Mouse (Mus musculus) kidney, embryonic 16.5 days (tissue): ENCODE measurements around the gene Ankrd22. TPM values are rescaled to one million over a fixed set of nuclear protein-coding genes. Genes with fewer than 3 reads are reported as not detected.

Source experiments
- ATAC-seq: fragments of 200-750 bp; cut with Nextera tagmentation; 2 replicates; pipeline ENCODE4 v1.8.0; 2017; ENCODE audit warnings: moderate TSS enrichment; ENCODE audit not compliant: low FRiP score, low TSS enrichment
- H3K27ac ChIP-seq: fragments of 300-500 bp; sonication (generic); 2 replicates; pipeline ENCODE4 v1.5.1; 2014; ENCODE audit warnings: low read length
- H3K27me3 ChIP-seq: fragments of 300-500 bp; sonication (generic); 2 replicates; pipeline ENCODE4 v1.6.1; 2014; ENCODE audit warnings: low read length, control low read depth, mixed read lengths; ENCODE audit not compliant: insufficient read depth
- H3K36me3 ChIP-seq: fragments of 300-500 bp; sonication (generic); 2 replicates; pipeline ENCODE4 v1.6.1; 2014; ENCODE audit warnings: low read length, control low read depth, mixed read lengths; ENCODE audit not compliant: insufficient read depth
- H3K4me1 ChIP-seq: fragments of 300-500 bp; sonication (generic); 2 replicates; pipeline ENCODE4 v1.6.1; 2014; ENCODE audit warnings: low read length, control low read depth, mixed read lengths; ENCODE audit not compliant: insufficient read depth
- H3K4me2 ChIP-seq: fragments of 300-500 bp; sonication (generic); replicated peaks from 2 replicates; pipeline ENCODE4 v1.6.1; 2014; ENCODE audit warnings: low read depth, low read length
- H3K4me3 ChIP-seq: fragments of 300-500 bp; sonication (generic); 2 replicates; pipeline ENCODE4 v1.5.1; 2014; ENCODE audit warnings: mild to moderate bottlenecking, low read length
- H3K9ac ChIP-seq: fragments of 300-500 bp; sonication (generic); replicated peaks from 2 replicates; pipeline ENCODE4 v1.6.1; 2014; ENCODE audit warnings: low read length
- H3K9me3 ChIP-seq: fragments of 300-500 bp; sonication (generic); 2 replicates; pipeline ENCODE4 v1.6.1; 2016; ENCODE audit warnings: low read length, control low read depth
- WGBS: fragments of 180-500 bp; shearing (Covaris S2); extraction: QIAGEN DNeasy Blood & Tissue Kit; methylation state at CpG from one replicate; pipeline ENCODE4 v1.1.7; 2014; 5-methylcytosine and 5-hydroxymethylcytosine counted together
- polyA plus RNA-seq: library from polyadenylated mRNA; unstranded; fragments of >200 nt; fragmentation: Nextera tagmentation; extraction: Ambion mirVana; gene quantifications from 2 replicates; pipeline ENCODE4 v1.2.1, GENCODE M21; 2015

The Ankrd22 gene
- polyA plus RNA-seq, 1 experiment from 2014 or later, result 0.06 TPM

- WGBS, result 68% methylated on average over 1 of the region's 1 CpGs
- Histone ChIP-seq H3K36me3 (no peaks in the 10 kb centered on the region), H3K4me1 (peaks cover 10% of the 10 kb centered on the region; the same call in 1 of the 2 replicates), H3K4me3 (no peak overlapping the region), H3K27ac (no peak overlapping the region), H3K4me2 (no peak overlapping the region), H3K9ac (no peak overlapping the region), H3K27me3 (no peaks in the 10 kb centered on the region), H3K9me3 (no peaks in the 10 kb centered on the region)
- no peak for ATAC-seq
Observed at GRCm38 (mm10) chr19:34119102-34119501, 46.8 kb downstream of the Ankrd22 start.

GRCm38 (mm10) chr19:34104841-34105240, 61.0 kb downstream of the Ankrd22 start:
- no peak for ATAC-seq
- no peak overlapping the region for H3K4me3 ChIP-seq
- no peaks in the 10 kb centered on the region for H3K9me3 ChIP-seq
- no peak overlapping the region for H3K4me2 ChIP-seq
- H3K4me1 ChIP-seq, result no peaks in the 10 kb centered on the region
- H3K27ac ChIP-seq, result no peak overlapping the region
- WGBS, result 86% methylated on average over 3 of the region's 3 CpGs
- no peak overlapping the region for H3K9ac ChIP-seq
- H3K27me3 ChIP-seq, result no peaks in the 10 kb centered on the region
- no peaks in the 10 kb centered on the region for H3K36me3 ChIP-seq

DNA sequence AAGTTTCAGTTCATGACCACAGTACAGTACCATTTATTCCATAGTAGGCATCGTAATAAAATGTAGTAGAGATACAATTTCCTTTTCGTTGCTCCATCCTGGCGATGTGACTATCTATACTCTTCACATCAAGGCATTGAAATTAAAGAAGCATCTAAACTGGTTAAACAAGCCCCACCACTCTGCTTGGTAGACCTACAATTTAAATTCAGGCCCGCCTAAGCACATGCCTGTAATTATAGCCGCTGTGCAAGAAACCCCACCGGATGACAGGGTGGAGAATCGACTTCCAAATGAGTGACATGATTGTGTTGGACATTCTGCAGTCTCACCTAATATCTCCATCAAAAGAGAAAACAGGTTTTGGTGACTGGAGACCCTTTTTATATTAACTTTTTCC, 64.0 kb downstream of the Ankrd22 start:
- no peak overlapping the region for H3K4me3 ChIP-seq
- whole genome bisulfite sequencing, result 86% methylated on average over 7 of the region's 7 CpGs

DNA sequence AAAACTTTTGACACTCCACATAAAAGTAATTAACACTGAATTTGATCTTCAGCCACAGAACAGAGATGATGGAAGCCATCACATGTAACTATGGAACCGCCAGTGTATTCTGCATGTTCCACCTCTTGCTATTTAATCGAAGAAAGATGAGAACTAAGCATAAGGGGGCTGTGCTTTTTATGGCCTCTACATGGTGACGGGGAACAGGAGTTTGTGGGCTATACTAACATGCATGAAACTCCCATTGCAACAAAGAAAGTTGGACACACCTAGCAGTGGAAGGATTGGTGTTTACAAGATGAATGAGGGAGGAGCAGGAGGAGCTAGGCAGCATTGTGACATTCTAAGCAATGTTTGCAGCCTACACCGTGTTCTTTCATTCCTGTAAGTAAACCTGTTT, 65.2 kb downstream of the Ankrd22 start, which contains the start of gene Lipm:
Gene Lipm, plus strand, starts transcription at position 301 of the 400 bp plus-strand sequence.
- Histone ChIP-seq H3K4me2 (no peak within 1 kb of the TSS), H3K27ac (no peak within 1 kb of the TSS), H3K4me3 (no peak within 1 kb of the TSS), H3K9ac (no peak within 1 kb of the TSS), H3K9me3 (no peaks in the 10 kb centered on the region), H3K27me3 (no peaks in the 10 kb centered on the region), H3K4me1 (no peaks in the 10 kb centered on the region), H3K36me3 (no peaks in the 10 kb centered on the region)
- WGBS, result 75% methylated on average over 4 of the region's 4 CpGs
- ATAC-seq, result no peak

More for the DNA sequence above, 64.0 kb downstream of the Ankrd22 start:
- Histone ChIP-seq H3K4me2 (no peak overlapping the region), H3K36me3 (no peaks in the 10 kb centered on the region), H3K27ac (no peak overlapping the region), H3K4me1 (no peaks in the 10 kb centered on the region), H3K9ac (no peak overlapping the region), H3K9me3 (no peaks in the 10 kb centered on the region), H3K27me3 (no peaks in the 10 kb centered on the region)
- no peak for ATAC-seq

- no peak overlapping the region for H3K4me3 ChIP-seq
- ATAC-seq, result no peak
- no peaks in the 10 kb centered on the region for H3K36me3 ChIP-seq
- H3K27ac ChIP-seq, result no peak overlapping the region
- WGBS, result 66% methylated on average over 1 of the region's 1 CpGs
- no peak overlapping the region for H3K4me2 ChIP-seq
- no peaks in the 10 kb centered on the region for H3K4me1 ChIP-seq
- H3K27me3 ChIP-seq, result no peaks in the 10 kb centered on the region
- H3K9ac ChIP-seq, result no peak overlapping the region
- H3K9me3 ChIP-seq, result no peaks in the 10 kb centered on the region
Observed at GRCm38 (mm10) chr19:34096228-34096627, 69.6 kb downstream of the Ankrd22 start.

DNA sequence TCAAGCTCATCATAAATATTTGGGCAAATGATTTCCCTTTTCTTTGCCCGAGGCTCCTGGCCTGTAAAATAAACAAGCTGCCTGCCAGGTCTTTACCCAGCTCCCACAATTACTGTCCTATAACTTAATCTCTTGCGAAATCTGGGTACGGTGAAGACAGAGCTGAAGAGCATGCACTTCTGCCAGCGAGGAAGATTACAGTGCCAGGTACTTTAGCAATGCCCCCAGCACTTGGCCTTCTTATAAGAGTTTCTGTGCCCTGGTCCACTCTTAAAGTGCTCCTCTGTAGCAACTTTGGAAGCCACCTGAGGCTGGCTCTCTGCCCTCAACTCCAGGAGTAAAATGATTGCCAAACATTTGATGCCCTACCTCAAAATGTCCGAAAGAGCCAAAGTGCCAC, 70.5 kb downstream of the Ankrd22 start:
- Histone ChIP-seq H3K36me3 (no peaks in the 10 kb centered on the region), H3K4me3 (no peak overlapping the region), H3K27me3 (no peaks in the 10 kb centered on the region), H3K27ac (no peak overlapping the region), H3K4me1 (no peaks in the 10 kb centered on the region), H3K9ac (no peak overlapping the region), H3K4me2 (no peak overlapping the region), H3K9me3 (no peaks in the 10 kb centered on the region)
- ATAC-seq, result no peak
- 74% methylated on average over 5 of the region's 5 CpGs for WGBS

DNA sequence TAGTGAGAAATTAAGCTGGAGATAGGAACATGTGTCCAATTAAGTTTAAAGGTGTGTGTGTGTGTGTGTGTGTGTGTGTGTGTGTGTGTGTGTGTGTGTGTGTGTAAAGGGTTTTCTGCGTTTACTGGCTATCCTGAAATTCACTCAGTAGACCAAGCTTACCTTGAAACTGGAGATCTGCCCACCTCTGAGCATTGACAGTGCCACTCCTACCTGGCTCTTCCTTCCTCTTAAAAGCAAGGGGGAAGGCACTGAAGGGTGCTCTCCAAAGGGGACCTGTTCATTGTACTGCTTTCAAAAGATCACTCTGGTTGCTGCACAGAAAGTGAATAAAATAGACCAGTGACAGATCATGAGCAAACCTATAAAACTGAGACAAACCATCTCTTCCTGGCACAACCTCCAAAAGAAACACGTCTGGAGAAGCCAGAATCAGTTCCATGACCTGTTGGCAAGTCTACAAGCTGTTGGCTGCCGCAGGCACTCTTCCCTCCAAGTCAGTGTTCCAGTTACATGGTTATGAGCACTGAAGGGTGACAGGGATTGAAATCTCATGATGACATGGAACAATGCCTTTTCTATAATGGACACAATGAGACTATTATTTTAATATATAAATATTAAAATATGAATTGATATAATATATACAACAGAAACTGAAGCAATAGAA, 76.7 kb downstream of the Ankrd22 start:
- 65% methylated on average over 3 of the region's 3 CpGs for WGBS
- Histone ChIP-seq H3K4me2 (no peak overlapping the region), H3K36me3 (no peaks in the 10 kb centered on the region), H3K4me3 (no peak overlapping the region), H3K4me1 (no peaks in the 10 kb centered on the region), H3K9ac (no peak overlapping the region), H3K27me3 (no peaks in the 10 kb centered on the region), H3K27ac (no peak overlapping the region), H3K9me3 (no peaks in the 10 kb centered on the region)
- ATAC-seq, result no peak

- Histone ChIP-seq H3K9ac (no peak overlapping the region), H3K9me3 (no peaks in the 10 kb centered on the region), H3K4me1 (no peaks in the 10 kb centered on the region), H3K27me3 (no peaks in the 10 kb centered on the region), H3K27ac (no peak overlapping the region), H3K4me2 (no peak overlapping the region), H3K36me3 (no peaks in the 10 kb centered on the region), H3K4me3 (no peak overlapping the region)
- WGBS, result 45% methylated on average over 2 of the region's 2 CpGs
- ATAC-seq, result no peak
Observed at GRCm38 (mm10) chr19:34078130-34078529, 87.7 kb downstream of the Ankrd22 start.

DNA sequence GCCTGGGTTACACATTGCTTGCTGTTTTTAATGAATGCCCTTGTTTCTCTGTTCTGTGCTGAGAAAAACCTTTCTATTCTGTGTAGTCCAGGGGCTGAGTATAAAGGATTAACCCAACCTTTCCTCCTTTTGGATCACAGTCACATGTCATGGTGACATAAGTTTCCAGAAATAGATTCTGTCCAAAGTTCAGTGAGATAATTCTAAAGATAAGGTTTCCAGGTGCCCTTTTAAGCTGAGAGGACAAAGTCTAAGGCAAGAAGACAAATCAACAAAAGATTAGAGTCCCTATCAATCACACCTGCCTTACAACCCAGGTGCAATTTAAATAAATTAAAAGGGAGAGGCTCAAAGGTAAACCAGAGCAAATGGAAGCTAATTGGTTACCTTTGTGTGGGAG, 91.6 kb downstream of the Ankrd22 start:
- Histone ChIP-seq H3K4me3 (no peak overlapping the region), H3K4me1 (no peaks in the 10 kb centered on the region), H3K27me3 (no peaks in the 10 kb centered on the region), H3K27ac (no peak overlapping the region), H3K9ac (no peak overlapping the region), H3K9me3 (no peaks in the 10 kb centered on the region), H3K4me2 (no peak overlapping the region), H3K36me3 (no peaks in the 10 kb centered on the region)
- ATAC-seq, result no peak
